Mouse (Mus musculus) heart, postnatal 0 days (tissue): ENCODE measurements at regions not wholly inside any gene's neighbourhood (a gene's known extent, or its start where the extent isn't known, plus 50 kb on each side); places are given as distances from the start of the nearest gene placed in this dataset.

ENCODE experiments used
- CTCF ChIP-seq: IDR thresholded peaks from 2 replicates; pipeline ENCODE4 v1.5.1; 2016; ENCODE audit warnings: antibody characterized with exemption, control low read depth, low read depth
- EP300 ChIP-seq: IDR thresholded peaks from 2 replicates; pipeline ENCODE4 v1.6.1; 2016; ENCODE audit warnings: antibody characterized with exemption, low read depth

GRCm38 (mm10) chr10:96970737-96971136, 353.9 kb downstream of the Btg1 start:
- TF ChIP-seq EP300, result no peak
- TF ChIP-seq CTCF, result no peak
